Mouse (Mus musculus): ENCODE measurements around the gene Srbd1. TPM values are rescaled to one million over a fixed set of nuclear protein-coding genes. Genes with fewer than 3 reads are reported as not detected.

Srbd1 gene
- polyA plus RNA-seq, 1 experiment from 2014 or later: 16.8 TPM

- 92% methylated on average over 8 of the region's 8 CpGs for WGBS
- no peaks in the 10 kb centered on the region for H3K36me3 ChIP-seq
- no peak overlapping the region for H3K9ac ChIP-seq
- H3K27ac ChIP-seq: no peak overlapping the region
- H3K9me3 ChIP-seq: no peaks in the 10 kb centered on the region
- no peak for ATAC-seq (ENCODE audit: borderline replicate concordance, extremely low read depth, low FRiP score, low TSS enrichment)
- no peak overlapping the region for H3K4me2 ChIP-seq
- 0 out of 2 replicates have a peak, but pooled peaks cover 4% of the 10 kb centered on the region for H3K27me3 ChIP-seq
- no peak overlapping the region for H3K4me3 ChIP-seq
- no peaks in the 10 kb centered on the region for H3K4me1 ChIP-seq
These were observed 170.4 kb downstream of the Srbd1 start for GRCm38 (mm10) chr17:85974591-85974990.

GRCm38 (mm10) chr17:85971120-85971519, 173.9 kb downstream of the Srbd1 start:
- no peaks in the 10 kb centered on the region for H3K36me3 ChIP-seq
- 0 out of 2 replicates have a peak, but pooled peaks cover 4% of the 10 kb centered on the region for H3K27me3 ChIP-seq
- H3K9ac ChIP-seq: no peak overlapping the region
- no peak overlapping the region for H3K27ac ChIP-seq
- no peaks in the 10 kb centered on the region for H3K4me1 ChIP-seq
- WGBS: 20% methylated on average over 4 of the region's 4 CpGs
- H3K4me2 ChIP-seq: no peak overlapping the region
- no peaks in the 10 kb centered on the region for H3K9me3 ChIP-seq
- H3K4me3 ChIP-seq: no peak overlapping the region
- no peak for ATAC-seq (ENCODE audit: borderline replicate concordance, extremely low read depth, low FRiP score, low TSS enrichment)

GRCm38 (mm10) chr17:85961653-85962052, 183.3 kb downstream of the Srbd1 start:
- Histone ChIP-seq H3K27me3 (no peaks in the 10 kb centered on the region), H3K36me3 (no peaks in the 10 kb centered on the region), H3K4me3 (no peak overlapping the region), H3K9me3 (no peaks in the 10 kb centered on the region), H3K4me2 (no peak overlapping the region), H3K27ac (no peak overlapping the region), H3K9ac (no peak overlapping the region), H3K4me1 (no peaks in the 10 kb centered on the region)
- 64% methylated on average over 6 of the region's 6 CpGs for WGBS
- no peak for ATAC-seq (ENCODE audit: borderline replicate concordance, extremely low read depth, low FRiP score, low TSS enrichment)

- Histone ChIP-seq H3K27ac (no peak overlapping the region), H3K9me3 (no peaks in the 10 kb centered on the region), H3K27me3 (no peaks in the 10 kb centered on the region), H3K4me2 (no peak overlapping the region), H3K36me3 (no peaks in the 10 kb centered on the region), H3K4me1 (peaks cover 16% of the 10 kb centered on the region), H3K4me3 (no peak overlapping the region), H3K9ac (no peak overlapping the region)
- no peak for ATAC-seq (ENCODE audit: borderline replicate concordance, extremely low read depth, low FRiP score, low TSS enrichment)
- 64% methylated on average over 2 of the region's 2 CpGs for WGBS
These were observed 193.2 kb downstream of the Srbd1 start for GRCm38 (mm10) chr17:85951771-85952170.

GRCm38 (mm10) chr17:85949919-85950505, 195.0 kb downstream of the Srbd1 start:
- peaks cover 16% of the 10 kb centered on the region for H3K4me1 ChIP-seq
- no peak overlapping the region for H3K4me3 ChIP-seq
- H3K27ac ChIP-seq: peak overlapping the region; percentile 46
- H3K9ac ChIP-seq: no peak overlapping the region
- H3K9me3 ChIP-seq: no peaks in the 10 kb centered on the region
- WGBS: 48% methylated on average over 14 of the region's 14 CpGs
- no peaks in the 10 kb centered on the region for H3K27me3 ChIP-seq
- H3K36me3 ChIP-seq: no peaks in the 10 kb centered on the region
- peak; percentile 40; the same call in 1 of the 2 replicates for ATAC-seq (ENCODE audit: borderline replicate concordance, extremely low read depth, low FRiP score, low TSS enrichment)
- peak overlapping the region; percentile 14; the same call in 1 of the 2 replicates for H3K4me2 ChIP-seq

GRCm38 (mm10) chr17:85948911-85949909, 195.8 kb downstream of the Srbd1 start:
- WGBS: 44% methylated on average over 11 of the region's 11 CpGs
- peak overlapping the region; percentile 14; the same call in 1 of the 2 replicates for H3K4me2 ChIP-seq
- no peak overlapping the region for H3K9ac ChIP-seq
- H3K27me3 ChIP-seq: no peaks in the 10 kb centered on the region
- H3K36me3 ChIP-seq: no peaks in the 10 kb centered on the region
- H3K27ac ChIP-seq: 0 out of 2 replicates have a peak overlapping the region, but pooled peaks have one; percentile 46
- peak; percentile 58; the same call in 1 of the 2 replicates for ATAC-seq (ENCODE audit: borderline replicate concordance, extremely low read depth, low FRiP score, low TSS enrichment)
- H3K4me3 ChIP-seq: no peak overlapping the region
- H3K4me1 ChIP-seq: peaks cover 16% of the 10 kb centered on the region
- H3K9me3 ChIP-seq: no peaks in the 10 kb centered on the region

GRCm38 (mm10) chr17:85944726-85945125, 200.2 kb downstream of the Srbd1 start:
- H3K27me3 ChIP-seq: no peaks in the 10 kb centered on the region
- H3K36me3 ChIP-seq: no peaks in the 10 kb centered on the region
- no peak overlapping the region for H3K4me3 ChIP-seq
- H3K27ac ChIP-seq: no peak overlapping the region
- 80% methylated on average over 4 of the region's 4 CpGs for WGBS
- H3K4me2 ChIP-seq: no peak overlapping the region
- no peak overlapping the region for H3K9ac ChIP-seq
- H3K4me1 ChIP-seq: peaks cover 12% of the 10 kb centered on the region
- no peaks in the 10 kb centered on the region for H3K9me3 ChIP-seq
- ATAC-seq (ENCODE audit: borderline replicate concordance, extremely low read depth, low FRiP score, low TSS enrichment): no peak

GRCm38 (mm10) chr17:85943994-85944640, 200.9 kb downstream of the Srbd1 start:
- Histone ChIP-seq H3K4me3 (no peak overlapping the region), H3K9ac (no peak overlapping the region), H3K9me3 (no peaks in the 10 kb centered on the region), H3K36me3 (no peaks in the 10 kb centered on the region), H3K4me2 (no peak overlapping the region), H3K27ac (no peak overlapping the region), H3K27me3 (no peaks in the 10 kb centered on the region), H3K4me1 (peaks cover 8% of the 10 kb centered on the region)
- ATAC-seq (ENCODE audit: borderline replicate concordance, extremely low read depth, low FRiP score, low TSS enrichment): no peak
- 69% methylated on average over 12 of the region's 12 CpGs for WGBS

GRCm38 (mm10) chr17:85943551-85943981, 201.4 kb downstream of the Srbd1 start:
- H3K9me3 ChIP-seq: no peaks in the 10 kb centered on the region
- H3K27me3 ChIP-seq: no peaks in the 10 kb centered on the region
- H3K9ac ChIP-seq: no peak overlapping the region
- no peak overlapping the region for H3K4me2 ChIP-seq
- no peak overlapping the region for H3K27ac ChIP-seq
- H3K4me1 ChIP-seq: peaks cover 3% of the 10 kb centered on the region; the same call in 1 of the 2 replicates
- WGBS: 49% methylated on average over 14 of the region's 14 CpGs
- ATAC-seq (ENCODE audit: borderline replicate concordance, extremely low read depth, low FRiP score, low TSS enrichment): no peak
- no peaks in the 10 kb centered on the region for H3K36me3 ChIP-seq
- no peak overlapping the region for H3K4me3 ChIP-seq

GRCm38 (mm10) chr17:85943071-85943470, 201.9 kb downstream of the Srbd1 start:
- Histone ChIP-seq H3K4me1 (peaks cover 3% of the 10 kb centered on the region; the same call in 1 of the 2 replicates), H3K4me2 (no peak overlapping the region), H3K9me3 (no peaks in the 10 kb centered on the region), H3K4me3 (no peak overlapping the region), H3K36me3 (no peaks in the 10 kb centered on the region), H3K27me3 (no peaks in the 10 kb centered on the region), H3K9ac (no peak overlapping the region), H3K27ac (no peak overlapping the region)
- 75% methylated on average over 5 of the region's 5 CpGs for WGBS
- no peak; the same call in 1 of the 2 replicates for ATAC-seq (ENCODE audit: borderline replicate concordance, extremely low read depth, low FRiP score, low TSS enrichment)

- Histone ChIP-seq H3K27me3 (no peaks in the 10 kb centered on the region), H3K9ac (no peak overlapping the region), H3K27ac (no peak overlapping the region), H3K4me2 (no peak overlapping the region), H3K4me1 (peaks cover 3% of the 10 kb centered on the region; the same call in 1 of the 2 replicates), H3K9me3 (no peaks in the 10 kb centered on the region), H3K36me3 (no peaks in the 10 kb centered on the region), H3K4me3 (no peak overlapping the region)
- WGBS: 90% methylated on average over 5 of the region's 5 CpGs
- ATAC-seq (ENCODE audit: borderline replicate concordance, extremely low read depth, low FRiP score, low TSS enrichment): no peak
These were observed 202.9 kb downstream of the Srbd1 start for GRCm38 (mm10) chr17:85942123-85942522.

Measured in lung, embryonic 15.5 days (tissue).